Mouse (Mus musculus) pancreas, adult 10 weeks (tissue): ENCODE results near the gene Klk15. TPM values are rescaled to one million over a fixed set of nuclear protein-coding genes. Genes with fewer than 3 reads are reported as not detected.

Experiments
- polyA plus RNA-seq: library from polyadenylated mRNA; stranded (reverse); fragments of 350-450 nt; fragmentation: Illumina TruSeq; extraction: RNeasy Lipid Tissue Mini Kit (QIAGEN cat#74804); gene quantifications from one replicate; pipeline ENCODE4 v1.2.3, GENCODE M21; 2015; ENCODE audit warnings: low read depth, low replicate concordance; ENCODE audit not compliant: insufficient read depth

Klk15 gene
- not detected for polyA plus RNA-seq

DNA sequence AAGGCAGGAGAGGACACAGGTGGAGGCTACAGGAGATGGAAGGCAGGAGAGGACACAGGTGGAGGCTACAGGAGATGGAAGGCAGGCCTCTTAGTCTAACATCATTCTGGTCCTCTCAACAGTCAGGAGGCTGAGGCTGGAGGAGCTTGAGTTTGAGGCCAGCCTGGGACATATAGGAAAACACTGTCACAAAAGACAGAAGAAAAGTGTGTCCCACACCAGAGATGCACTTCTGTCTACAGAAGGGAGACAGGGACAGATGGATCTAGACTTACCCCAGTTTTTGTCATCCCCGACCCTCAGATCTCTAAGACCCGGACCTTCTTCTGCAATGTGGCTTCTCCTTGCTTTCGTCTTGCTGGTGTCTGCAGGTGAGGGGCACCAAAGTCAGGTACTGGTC, at the start of gene Klk15:
Gene Klk15 (plus strand): TSS at position 301 of the 400 bp plus-strand sequence.

GRCm38 (mm10) chr7:43950364-43950763, 16.8 kb downstream of the Klk15 start, which contains the start of gene Klk1b8:
Gene Klk1b8 (plus strand): TSS chr7:43950664.

DNA sequence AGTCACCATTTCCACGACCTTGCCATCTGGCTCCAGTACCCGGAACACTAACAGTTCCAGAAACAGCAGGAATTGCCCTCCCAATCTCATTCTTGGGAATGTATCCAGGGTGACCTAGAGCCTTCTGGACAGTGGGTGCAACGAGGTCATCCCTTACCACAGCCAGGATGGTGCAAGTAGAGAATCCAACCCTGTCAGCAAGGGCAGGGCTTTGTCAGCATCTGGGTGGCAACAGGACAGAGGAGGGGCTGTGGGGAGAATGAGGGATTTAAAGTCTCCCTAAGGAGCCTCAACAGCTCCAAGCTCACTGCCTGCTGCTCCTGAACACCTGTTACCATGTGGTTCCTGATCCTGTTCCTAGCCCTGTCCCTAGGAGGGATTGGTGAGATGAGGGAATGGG, 32.9 kb downstream of the Klk15 start, which contains the start of gene Klk1b1:
Gene Klk1b1 (plus strand): TSS at position 301 of the 400 bp plus-strand sequence.

GRCm38 (mm10) chr7:43975761-43976160, 42.2 kb downstream of the Klk15 start, which contains the start of gene Klk1b9:
Gene Klk1b9 (plus strand): TSS chr7:43976061.

Other genes with a start within 250 kb of the Klk15 start
- not detected for gene Klk14, start 243.3 kb upstream of the Klk15 start, polyA plus RNA-seq
- gene Klk13, start 221.2 kb upstream of the Klk15 start, polyA plus RNA-seq, result not detected
- not detected for gene Klk12, start 164.8 kb upstream of the Klk15 start, polyA plus RNA-seq
- gene Klk11, start 159.1 kb upstream of the Klk15 start, polyA plus RNA-seq, result not detected
- gene Klk10, start 152.7 kb upstream of the Klk15 start, polyA plus RNA-seq, result not detected
- gene Klk9, start 141.8 kb upstream of the Klk15 start, polyA plus RNA-seq, result not detected
- gene Klk8, start 136.2 kb upstream of the Klk15 start, polyA plus RNA-seq, result 2.5 TPM
- gene Klk7, start 122.4 kb upstream of the Klk15 start, polyA plus RNA-seq, result not detected
- gene Klk6, start 109.2 kb upstream of the Klk15 start, polyA plus RNA-seq, result not detected
- not detected for gene Klk5, start 91.8 kb upstream of the Klk15 start, polyA plus RNA-seq
- gene Klk4, start 52.6 kb upstream of the Klk15 start, polyA plus RNA-seq, result not detected
- gene Klk1b8, start 16.9 kb downstream of the Klk15 start, polyA plus RNA-seq, result 4.6 TPM
- gene Klk1b1, start 33.0 kb downstream of the Klk15 start, polyA plus RNA-seq, result not detected
- not detected for gene Klk1b9, start 42.3 kb downstream of the Klk15 start, polyA plus RNA-seq
- gene Klk1b11, start 62.1 kb downstream of the Klk15 start, polyA plus RNA-seq, result 4.9 TPM
- gene Klk1b26, start 78.4 kb downstream of the Klk15 start, polyA plus RNA-seq, result 1.6 TPM
- 1.0 TPM for gene Klk1b27, start 118.5 kb downstream of the Klk15 start, polyA plus RNA-seq
- gene Klk1b21, start 168.6 kb downstream of the Klk15 start, polyA plus RNA-seq, result not detected
- not detected for gene Klk1b22, start 178.9 kb downstream of the Klk15 start, polyA plus RNA-seq
- not detected for gene Klk1b16, start 203.0 kb downstream of the Klk15 start, polyA plus RNA-seq